Mouse (Mus musculus) erythroblast, embryonic 14.5 days (primary cell): ENCODE measurements around the gene Kif16b.

Source experiments
- GATA1 ChIP-seq: IDR thresholded peaks from 2 replicates; pipeline ENCODE4 v1.6.1; 2012; ENCODE audit warnings: low read length, inconsistent platforms, mixed read lengths
- TAL1 ChIP-seq: IDR thresholded peaks from 3 replicates; pipeline ENCODE4 v1.6.1; 2012; ENCODE audit warnings: low read length, inconsistent platforms, mixed read lengths

GRCm38 (mm10) chr2:142883625-142883994, 17.7 kb downstream of the Kif16b start:
- TF ChIP-seq TAL1 (no peak), GATA1 (no peak)
